Comparison of ENCODE assay signal across 8 mouse cellular contexts in the genomic region with DNA sequence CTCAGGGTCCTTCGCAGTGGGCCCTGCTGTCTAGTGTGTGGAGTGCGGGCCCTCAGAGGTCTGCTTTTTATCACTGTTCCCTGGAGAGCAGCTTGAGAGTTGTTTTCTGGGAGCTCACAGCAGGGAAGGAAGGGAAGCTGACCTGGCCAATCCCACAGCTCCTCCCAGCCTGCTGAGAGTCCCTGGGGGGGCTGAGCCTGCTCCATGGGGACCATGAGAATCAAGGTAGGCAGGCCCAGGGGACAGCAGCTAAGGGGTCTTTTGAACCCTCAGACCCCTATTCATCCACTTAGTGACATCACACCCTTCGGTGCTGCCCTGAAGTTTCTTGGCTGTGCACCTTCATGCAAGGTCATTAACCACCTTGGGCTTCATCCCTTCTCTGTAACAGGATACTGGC. TPM values are rescaled to one million over a fixed set of nuclear protein-coding genes. Genes with fewer than 3 reads are reported as not detected.
A peak's percentile ranks its signal among the peaks of the same experiment; 100 is the strongest.
DNase-seq lines count a peak whose midpoint lies in the region; ATAC-seq and TF ChIP-seq lines count a peak whose summit lies in the region.

TSS of gene Dand5 (minus strand) at position 101 of the 400 bp plus-strand sequence.

- peak within 1 kb of the TSS; percentile 56 for H3K4me2 ChIP-seq in kidney, embryonic 15.5 days
- H3K4me2 ChIP-seq in embryonic facial prominence, embryonic 15.5 days (replicated peaks), result peak within 1 kb of the TSS; percentile 45
- peak within 1 kb of the TSS; percentile 46 for H3K4me2 ChIP-seq in hindbrain, embryonic 14.5 days (replicated peaks)
- H3K4me2 ChIP-seq in midbrain, embryonic 15.5 days, result peak within 1 kb of the TSS; percentile 54

- no peaks in the 10 kb centered on the region for H3K9me3 ChIP-seq in kidney, embryonic 15.5 days (replicated peaks)
- H3K9me3 ChIP-seq in embryonic facial prominence, embryonic 15.5 days (replicated peaks), result no peaks in the 10 kb centered on the region
- H3K9me3 ChIP-seq in hindbrain, embryonic 14.5 days (ENCODE audit: control insufficient read depth, low read length), result no peaks in the 10 kb centered on the region
- H3K9me3 ChIP-seq in midbrain, embryonic 15.5 days, result no peaks in the 10 kb centered on the region

- 50% methylated on average over 3 of the region's 3 CpGs for WGBS in kidney, embryonic 15.5 days
- 35% methylated on average over 3 of the region's 3 CpGs for WGBS in embryonic facial prominence, embryonic 15.5 days
- WGBS in hindbrain, embryonic 14.5 days, result 21% methylated on average over 3 of the region's 3 CpGs
- WGBS in midbrain, embryonic 15.5 days, result 27% methylated on average over 3 of the region's 3 CpGs
- WGBS in kidney, adult 2 months, result 72% methylated on average over 3 of the region's 3 CpGs

- TF ChIP-seq POLR2A in kidney, adult 2 months (IDR thresholded peaks at IDR 0.05; ENCODE audit: low read depth, low read length), result no peak

- no peak for TF ChIP-seq CTCF in kidney, adult 2 months (conservative IDR thresholded peaks at IDR 0.05; ENCODE audit: insufficient read depth, insufficient read length, low read depth, low read length)

- no peak for DNase-seq in kidney, postnatal 36 days
- DNase-seq in hindbrain, embryonic 14.5 days (ENCODE audit: low spot score), result no peak
- DNase-seq in cerebellum, postnatal 4 days (ENCODE audit: low spot score in 2 of 2), result no peak
- DNase-seq in kidney, adult 2 months, result no peak
- no peak for DNase-seq in right cerebral cortex, postnatal 36 days (ENCODE audit: low spot score in 2 of 2)

- ATAC-seq in kidney, embryonic 15.5 days (replicated peaks; ENCODE audit: low FRiP score), result no peak; the same call in 1 of the 2 replicates
- ATAC-seq in embryonic facial prominence, embryonic 15.5 days (ENCODE audit: insufficient number of reproducible peaks, low FRiP score, low TSS enrichment, low read depth), result no peak
- ATAC-seq in hindbrain, embryonic 14.5 days (ENCODE audit: low FRiP score), result no peak
- ATAC-seq in midbrain, embryonic 15.5 days (replicated peaks), result no peak

- no peak within 1 kb of the TSS for H3K27ac ChIP-seq in kidney, embryonic 15.5 days
- no peak within 1 kb of the TSS for H3K27ac ChIP-seq in embryonic facial prominence, embryonic 15.5 days (replicated peaks)
- no peak within 1 kb of the TSS for H3K27ac ChIP-seq in hindbrain, embryonic 14.5 days
- no peak within 1 kb of the TSS for H3K27ac ChIP-seq in midbrain, embryonic 15.5 days
- H3K27ac ChIP-seq in kidney, adult 2 months (ENCODE audit: insufficient read depth, low read depth, low read length), result no peak within 1 kb of the TSS

- peak within 1 kb of the TSS; percentile 25 for H3K4me3 ChIP-seq in kidney, embryonic 15.5 days (replicated peaks)
- peak within 1 kb of the TSS; percentile 21 for H3K4me3 ChIP-seq in embryonic facial prominence, embryonic 15.5 days (replicated peaks)
- H3K4me3 ChIP-seq in hindbrain, embryonic 14.5 days (replicated peaks; ENCODE audit: low read length), result peak within 1 kb of the TSS; percentile 17
- H3K4me3 ChIP-seq in midbrain, embryonic 15.5 days, result peak within 1 kb of the TSS; percentile 30
- no peak within 1 kb of the TSS for H3K4me3 ChIP-seq in kidney, adult 2 months (ENCODE audit: insufficient read depth, low read depth, low read length)

- peaks cover 9% of the 10 kb centered on the region for H3K4me1 ChIP-seq in kidney, embryonic 15.5 days
- H3K4me1 ChIP-seq in embryonic facial prominence, embryonic 15.5 days, result peaks cover 7% of the 10 kb centered on the region; the same call in 1 of the 2 replicates
- H3K4me1 ChIP-seq in hindbrain, embryonic 14.5 days (replicated peaks; ENCODE audit: control insufficient read depth, insufficient read depth, low read length), result 0 out of 2 replicates have a peak, but pooled peaks cover 3% of the 10 kb centered on the region
- peaks cover 8% of the 10 kb centered on the region for H3K4me1 ChIP-seq in midbrain, embryonic 15.5 days
- H3K4me1 ChIP-seq in kidney, adult 2 months (ENCODE audit: control insufficient read depth, insufficient read depth, low read length), result no peaks in the 10 kb centered on the region

- H3K9ac ChIP-seq in kidney, embryonic 15.5 days, result no peak within 1 kb of the TSS
- H3K9ac ChIP-seq in embryonic facial prominence, embryonic 15.5 days, result no peak within 1 kb of the TSS
- H3K9ac ChIP-seq in hindbrain, embryonic 14.5 days, result peak within 1 kb of the TSS; percentile 32; the same call in 1 of the 2 replicates
- H3K9ac ChIP-seq in midbrain, embryonic 15.5 days, result peak within 1 kb of the TSS; percentile 39

- H3K36me3 ChIP-seq in kidney, embryonic 15.5 days, result no peaks in the 10 kb centered on the region
- H3K36me3 ChIP-seq in embryonic facial prominence, embryonic 15.5 days, result no peaks in the 10 kb centered on the region
- no peaks in the 10 kb centered on the region for H3K36me3 ChIP-seq in hindbrain, embryonic 14.5 days (replicated peaks; ENCODE audit: control insufficient read depth, insufficient read depth)
- no peaks in the 10 kb centered on the region for H3K36me3 ChIP-seq in midbrain, embryonic 15.5 days (replicated peaks)
- no peaks in the 10 kb centered on the region for H3K36me3 ChIP-seq in kidney, adult 2 months (ENCODE audit: control insufficient read depth, insufficient read depth, low read length)

- H3K27me3 ChIP-seq in kidney, embryonic 15.5 days, result no peaks in the 10 kb centered on the region
- no peaks in the 10 kb centered on the region for H3K27me3 ChIP-seq in embryonic facial prominence, embryonic 15.5 days
- 0 out of 2 replicates have a peak, but pooled peaks cover 4% of the 10 kb centered on the region for H3K27me3 ChIP-seq in hindbrain, embryonic 14.5 days (ENCODE audit: control insufficient read depth, insufficient read depth, low read length)
- H3K27me3 ChIP-seq in midbrain, embryonic 15.5 days (replicated peaks), result no peaks in the 10 kb centered on the region; the same call in 1 of the 2 replicates
- no peaks in the 10 kb centered on the region for H3K27me3 ChIP-seq in kidney, adult 2 months (replicated peaks; ENCODE audit: control insufficient read depth, insufficient read depth, low read length)

RNA-seq across cellular contexts. Expression of gene Dand5, which starts in this region (rescaled TPM):
- polyA plus RNA-seq in kidney, embryonic 15.5 days (2015; fragmentation: Nextera tagmentation; extraction: Ambion mirVana), result 6.3 and 7.0 TPM in 2 replicates
- 8.4 and 8.9 TPM in 2 replicates for polyA plus RNA-seq in embryonic facial prominence, embryonic 15.5 days (2015; fragmentation: Nextera tagmentation; extraction: Ambion mirVana)
- polyA plus RNA-seq in hindbrain, embryonic 14.5 days (2014; fragmentation: Nextera tagmentation; extraction: Ambion mirVana), result 13.5 and 14.6 TPM in 2 replicates
- 12.3 and 13.4 TPM in 2 replicates for polyA plus RNA-seq in midbrain, embryonic 15.5 days (2015; fragmentation: Nextera tagmentation; extraction: Ambion mirVana)
- polyA plus RNA-seq in kidney, adult 2 months (2012; rRNA removed), result 4.4 and 4.5 TPM in 2 replicates

Comparison
In these comparisons a context has a peak if more than half of its experiments do, and no peak if none do; other contexts are left out.
1. H3K9ac ChIP-seq: peak in hindbrain, embryonic 14.5 days (single experiment) and midbrain, embryonic 15.5 days (single experiment); none in kidney, embryonic 15.5 days (single experiment) and embryonic facial prominence, embryonic 15.5 days (single experiment).
2. Peak in every context shown above with its lines, with median percentiles within 50 percentile points of each other: H3K4me2 ChIP-seq.